Mouse (Mus musculus) heart, postnatal 0 days (tissue): Measurements from ENCODE around the gene Map7d1. TPM values are rescaled to one million over a fixed set of nuclear protein-coding genes. Genes with fewer than 3 reads are reported as not detected.

Experiments used
- ATAC-seq: fragments of 200-750 bp; cut with Nextera tagmentation; 2 replicates; pipeline ENCODE4 v1.8.0; 2017; ENCODE audit warnings: low read depth, moderate number of reproducible peaks, moderate library complexity; ENCODE audit not compliant: insufficient read depth
- DNase-seq: peaks from one replicate; pipeline ENCODE4 v3.0.0-alpha.2; 2016; ENCODE audit warnings: low spot score
- H3K27ac ChIP-seq: fragments of 300-500 bp; sonication (generic); 2 replicates; pipeline ENCODE4 v1.5.1; 2014; ENCODE audit warnings: low read depth, mild to moderate bottlenecking
- H3K27me3 ChIP-seq: fragments of 300-500 bp; sonication (generic); 2 replicates; pipeline ENCODE4 v1.6.1; 2014; ENCODE audit warnings: low read length, mixed read lengths; ENCODE audit not compliant: control insufficient read depth, insufficient read depth
- H3K36me3 ChIP-seq: fragments of 300-500 bp; sonication (generic); replicated peaks from 2 replicates; pipeline ENCODE4 v1.6.1; 2014; ENCODE audit warnings: low read length, mixed read lengths; ENCODE audit not compliant: control insufficient read depth, insufficient read depth
- H3K4me1 ChIP-seq: fragments of 300-500 bp; sonication (generic); 2 replicates; pipeline ENCODE4 v1.6.1; 2014; ENCODE audit warnings: antibody characterized with exemption; ENCODE audit not compliant: control insufficient read depth, insufficient read depth
- H3K4me2 ChIP-seq: fragments of 300-500 bp; sonication (generic); 2 replicates; pipeline ENCODE4 v1.6.1; 2014; ENCODE audit warnings: low read depth, mild to moderate bottlenecking, low read length, moderate library complexity
- H3K4me3 ChIP-seq: fragments of 300-500 bp; sonication (generic); 2 replicates; pipeline ENCODE4 v1.5.1; 2014; ENCODE audit warnings: low read depth, low read length
- H3K9ac ChIP-seq: fragments of 300-500 bp; sonication (generic); replicated peaks from 2 replicates; pipeline ENCODE4 v1.6.1; 2014; ENCODE audit warnings: low read depth, low read length, mixed read lengths
- H3K9me3 ChIP-seq: fragments of 300-500 bp; sonication (generic); replicated peaks from 2 replicates; pipeline ENCODE4 v1.6.1; 2016; ENCODE audit warnings: low read length; ENCODE audit not compliant: control insufficient read depth
- CTCF ChIP-seq: IDR thresholded peaks from 2 replicates; pipeline ENCODE4 v1.5.1; 2016; ENCODE audit warnings: antibody characterized with exemption, control low read depth, low read depth
- EP300 ChIP-seq: IDR thresholded peaks from 2 replicates; pipeline ENCODE4 v1.6.1; 2016; ENCODE audit warnings: antibody characterized with exemption, low read depth
- WGBS: fragments of 180-500 bp; shearing (Covaris S2); extraction: QIAGEN DNeasy Blood & Tissue Kit; methylation state at CpG from one replicate; pipeline ENCODE4 v1.1.7; 2014; 5-methylcytosine and 5-hydroxymethylcytosine counted together
- polyA plus RNA-seq: library from polyadenylated mRNA; unstranded; fragments of >200 nt; fragmentation: Nextera tagmentation; extraction: Ambion mirVana; gene quantifications from 2 replicates; pipeline ENCODE4 v1.2.1, GENCODE M21; 2015
- total RNA-seq: library from RNA; depleted of rRNA; stranded (reverse); fragments of >200 nt; gene quantifications from 2 replicates; pipeline ENCODE4 v1.2.3, GENCODE M21; 2014; ENCODE audit warnings: low replicate concordance

Map7d1 gene
- total and polyA plus RNA-seq, 2 experiments from 2014 or later: 37.5 to 75.0 TPM

- no peak overlapping the region for H3K4me2 ChIP-seq
- 57% methylated on average over 13 of the region's 13 CpGs for WGBS
- H3K4me3 ChIP-seq: no peak overlapping the region
- ATAC-seq (no peak), DNase-seq (no peak)
- peaks cover 27% of the 10 kb centered on the region for H3K36me3 ChIP-seq
- H3K9me3 ChIP-seq: no peaks in the 10 kb centered on the region
- no peak overlapping the region for H3K27ac ChIP-seq
- TF ChIP-seq EP300: no peak
- H3K9ac ChIP-seq: no peak overlapping the region
- no peaks in the 10 kb centered on the region for H3K27me3 ChIP-seq
- H3K4me1 ChIP-seq: peaks cover 43% of the 10 kb centered on the region
Measured at GRCm38 (mm10) chr4:126246202-126246889, 9.8 kb downstream of the Map7d1 start.

- no peaks in the 10 kb centered on the region for H3K27me3 ChIP-seq
- no peak overlapping the region; the same call in 1 of the 2 replicates for H3K9ac ChIP-seq
- H3K9me3 ChIP-seq: no peaks in the 10 kb centered on the region
- ATAC-seq (peak; percentile 39), DNase-seq (peak; percentile 67)
- H3K4me1 ChIP-seq: peaks cover 37% of the 10 kb centered on the region
- H3K27ac ChIP-seq: peak overlapping the region; percentile 73
- peaks cover 52% of the 10 kb centered on the region for H3K36me3 ChIP-seq
- H3K4me2 ChIP-seq: no peak overlapping the region
- no peak for TF ChIP-seq EP300
- TF ChIP-seq CTCF: no peak
- WGBS: 44% methylated on average over 6 of the region's 6 CpGs
- H3K4me3 ChIP-seq: no peak overlapping the region
Measured at GRCm38 (mm10) chr4:126242510-126242909, 13.6 kb downstream of the Map7d1 start.

GRCm38 (mm10) chr4:126241956-126242355, 14.2 kb downstream of the Map7d1 start:
- TF ChIP-seq CTCF (no peak), EP300 (no peak)
- DNase-seq: no peak
- Histone ChIP-seq H3K4me1 (peaks cover 42% of the 10 kb centered on the region), H3K9ac (peak overlapping the region; percentile 11; the same call in 1 of the 2 replicates), H3K36me3 (peaks cover 51% of the 10 kb centered on the region), H3K27me3 (no peaks in the 10 kb centered on the region), H3K4me3 (no peak overlapping the region), H3K27ac (peak overlapping the region; percentile 73), H3K9me3 (no peaks in the 10 kb centered on the region), H3K4me2 (no peak overlapping the region)
- WGBS: 12% methylated on average over 9 of the region's 9 CpGs
- no peak for ATAC-seq

- no peak overlapping the region for H3K9ac ChIP-seq
- peaks cover 62% of the 10 kb centered on the region for H3K36me3 ChIP-seq
- no peak overlapping the region for H3K4me3 ChIP-seq
- TF ChIP-seq CTCF: no peak
- TF ChIP-seq EP300: no peak
- DNase-seq (no peak), ATAC-seq (no peak)
- H3K4me2 ChIP-seq: no peak overlapping the region
- H3K27ac ChIP-seq: no peak overlapping the region
- H3K27me3 ChIP-seq: no peaks in the 10 kb centered on the region
- no peaks in the 10 kb centered on the region for H3K9me3 ChIP-seq
- peaks cover 46% of the 10 kb centered on the region for H3K4me1 ChIP-seq
- WGBS: 78% methylated on average over 13 of the region's 13 CpGs
Measured at GRCm38 (mm10) chr4:126239862-126240475, 16.2 kb downstream of the Map7d1 start.

- Histone ChIP-seq H3K4me3 (no peak overlapping the region), H3K36me3 (peaks cover 83% of the 10 kb centered on the region), H3K4me1 (peaks cover 31% of the 10 kb centered on the region), H3K9ac (no peak overlapping the region), H3K27me3 (no peaks in the 10 kb centered on the region), H3K4me2 (0 out of 2 replicates have a peak overlapping the region, but pooled peaks have one; percentile 28), H3K27ac (peak overlapping the region; percentile 88), H3K9me3 (no peaks in the 10 kb centered on the region)
- WGBS: 20% methylated on average over 5 of the region's 5 CpGs
- TF ChIP-seq EP300: peak; percentile 74
- TF ChIP-seq CTCF: peak; percentile 43
- DNase-seq (peak; percentile 97), ATAC-seq (peak; percentile 93)
Measured at GRCm38 (mm10) chr4:126237721-126238242, 18.4 kb downstream of the Map7d1 start.
